Mouse (Mus musculus): ENCODE data around the gene Hivep3. TPM values are rescaled to one million over a fixed set of nuclear protein-coding genes. Genes with fewer than 3 reads are reported as not detected.
A peak's percentile ranks its signal among the peaks of the same experiment; 100 is the strongest.

Gene Hivep3
- polyA plus RNA-seq, 1 experiment = 40.0 TPM

- 5% methylated on average over 2 of the region's 2 CpGs for WGBS
- Histone ChIP-seq H3K27me3 (ENCODE audit: control insufficient read depth, insufficient read depth, low read length) (peaks cover 13% of the 10 kb centered on the region), H3K36me3 (ENCODE audit: control insufficient read depth, insufficient read depth, low read length) (no peaks in the 10 kb centered on the region), H3K4me1 (replicated peaks; ENCODE audit: control insufficient read depth, insufficient read depth, low read length) (peaks cover 9% of the 10 kb centered on the region; the same call in 1 of the 2 replicates), H3K27ac (ENCODE audit: control insufficient read depth, insufficient read depth, low read length) (no peak overlapping the region), H3K4me3 (ENCODE audit: control insufficient read depth, insufficient read depth, low read length) (no peak overlapping the region)
- TF ChIP-seq CTCF (IDR thresholded peaks at IDR 0.05; ENCODE audit: borderline replicate concordance, control insufficient read depth, extremely low read depth, insufficient read depth, low read length, poor library complexity) = no peak
- TF ChIP-seq POLR2A (IDR thresholded peaks at IDR 0.05; ENCODE audit: control insufficient read depth, extremely low read depth, insufficient read depth, low read length, poor library complexity) = no peak
- DNase-seq = peak; percentile 38
These were observed 79.2 kb downstream of the Hivep3 start for GRCm38 (mm10) chr4:119812775-119813174.

- DNase-seq = no peak
These were observed 80.1 kb downstream of the Hivep3 start for GRCm38 (mm10) chr4:119813500-119814184.

GRCm38 (mm10) chr4:119814185-119815132 is 80.9 kb downstream of the Hivep3 start:
- Histone ChIP-seq H3K27ac (ENCODE audit: control insufficient read depth, insufficient read depth, low read length) (no peak overlapping the region), H3K4me3 (ENCODE audit: control insufficient read depth, insufficient read depth, low read length) (peak overlapping the region; percentile 25), H3K36me3 (ENCODE audit: control insufficient read depth, insufficient read depth, low read length) (no peaks in the 10 kb centered on the region), H3K27me3 (ENCODE audit: control insufficient read depth, insufficient read depth, low read length) (peaks cover 13% of the 10 kb centered on the region), H3K4me1 (replicated peaks; ENCODE audit: control insufficient read depth, insufficient read depth, low read length) (peaks cover 9% of the 10 kb centered on the region; the same call in 1 of the 2 replicates)
- TF ChIP-seq POLR2A (IDR thresholded peaks at IDR 0.05; ENCODE audit: control insufficient read depth, extremely low read depth, insufficient read depth, low read length, poor library complexity) (no peak), CTCF (IDR thresholded peaks at IDR 0.05; ENCODE audit: borderline replicate concordance, control insufficient read depth, extremely low read depth, insufficient read depth, low read length, poor library complexity) (no peak)
- WGBS = 15% methylated on average over 47 of the region's 47 CpGs
- DNase-seq = no peak

More at GRCm38 (mm10) chr4:119813500-119814184, 80.1 kb downstream of the Hivep3 start:
- peaks cover 13% of the 10 kb centered on the region for H3K27me3 ChIP-seq (ENCODE audit: control insufficient read depth, insufficient read depth, low read length)
- no peaks in the 10 kb centered on the region for H3K36me3 ChIP-seq (ENCODE audit: control insufficient read depth, insufficient read depth, low read length)
- peaks cover 9% of the 10 kb centered on the region; the same call in 1 of the 2 replicates for H3K4me1 ChIP-seq (replicated peaks; ENCODE audit: control insufficient read depth, insufficient read depth, low read length)
- no peak overlapping the region for H3K4me3 ChIP-seq (ENCODE audit: control insufficient read depth, insufficient read depth, low read length)
- 44% methylated on average over 9 of the region's 12 CpGs for WGBS
- no peak overlapping the region for H3K27ac ChIP-seq (ENCODE audit: control insufficient read depth, insufficient read depth, low read length)
- no peak for TF ChIP-seq POLR2A (IDR thresholded peaks at IDR 0.05; ENCODE audit: control insufficient read depth, extremely low read depth, insufficient read depth, low read length, poor library complexity)
- TF ChIP-seq CTCF (IDR thresholded peaks at IDR 0.05; ENCODE audit: borderline replicate concordance, control insufficient read depth, extremely low read depth, insufficient read depth, low read length, poor library complexity) = no peak

- H3K27me3 ChIP-seq (ENCODE audit: control insufficient read depth, insufficient read depth, low read length) = peaks cover 13% of the 10 kb centered on the region
- DNase-seq = no peak
- H3K4me3 ChIP-seq (ENCODE audit: control insufficient read depth, insufficient read depth, low read length) = peak overlapping the region; percentile 25; the same call in 1 of the 2 replicates
- no peak overlapping the region for H3K27ac ChIP-seq (ENCODE audit: control insufficient read depth, insufficient read depth, low read length)
- 32% methylated on average over 7 of the region's 7 CpGs for WGBS
- no peaks in the 10 kb centered on the region for H3K36me3 ChIP-seq (ENCODE audit: control insufficient read depth, insufficient read depth, low read length)
- peaks cover 9% of the 10 kb centered on the region; the same call in 1 of the 2 replicates for H3K4me1 ChIP-seq (replicated peaks; ENCODE audit: control insufficient read depth, insufficient read depth, low read length)
- no peak for TF ChIP-seq CTCF (IDR thresholded peaks at IDR 0.05; ENCODE audit: borderline replicate concordance, control insufficient read depth, extremely low read depth, insufficient read depth, low read length, poor library complexity)
- no peak for TF ChIP-seq POLR2A (IDR thresholded peaks at IDR 0.05; ENCODE audit: control insufficient read depth, extremely low read depth, insufficient read depth, low read length, poor library complexity)
These were observed 81.7 kb downstream of the Hivep3 start for GRCm38 (mm10) chr4:119815133-119815792.

- peaks cover 13% of the 10 kb centered on the region for H3K27me3 ChIP-seq (ENCODE audit: control insufficient read depth, insufficient read depth, low read length)
- no peaks in the 10 kb centered on the region for H3K36me3 ChIP-seq (ENCODE audit: control insufficient read depth, insufficient read depth, low read length)
- DNase-seq = no peak
- no peak overlapping the region for H3K4me3 ChIP-seq (ENCODE audit: control insufficient read depth, insufficient read depth, low read length)
- TF ChIP-seq CTCF (IDR thresholded peaks at IDR 0.05; ENCODE audit: borderline replicate concordance, control insufficient read depth, extremely low read depth, insufficient read depth, low read length, poor library complexity) = no peak
- TF ChIP-seq POLR2A (IDR thresholded peaks at IDR 0.05; ENCODE audit: control insufficient read depth, extremely low read depth, insufficient read depth, low read length, poor library complexity) = no peak
- no peak overlapping the region for H3K27ac ChIP-seq (ENCODE audit: control insufficient read depth, insufficient read depth, low read length)
- peaks cover 9% of the 10 kb centered on the region; the same call in 1 of the 2 replicates for H3K4me1 ChIP-seq (replicated peaks; ENCODE audit: control insufficient read depth, insufficient read depth, low read length)
These were observed 82.2 kb downstream of the Hivep3 start for GRCm38 (mm10) chr4:119815793-119816161.

Data from thymus, adult 2 months (tissue).